Mouse (Mus musculus) natural killer cell, adult 2 months (primary cell): ENCODE data around the gene Ift172.

Source experiments
- DNase-seq, 2 experiments: peaks; one replicate each; pipeline ENCODE4 v3.0.0; 2022; ENCODE audit warnings: low spot score in 2 of 2

Ift172 gene

DNA sequence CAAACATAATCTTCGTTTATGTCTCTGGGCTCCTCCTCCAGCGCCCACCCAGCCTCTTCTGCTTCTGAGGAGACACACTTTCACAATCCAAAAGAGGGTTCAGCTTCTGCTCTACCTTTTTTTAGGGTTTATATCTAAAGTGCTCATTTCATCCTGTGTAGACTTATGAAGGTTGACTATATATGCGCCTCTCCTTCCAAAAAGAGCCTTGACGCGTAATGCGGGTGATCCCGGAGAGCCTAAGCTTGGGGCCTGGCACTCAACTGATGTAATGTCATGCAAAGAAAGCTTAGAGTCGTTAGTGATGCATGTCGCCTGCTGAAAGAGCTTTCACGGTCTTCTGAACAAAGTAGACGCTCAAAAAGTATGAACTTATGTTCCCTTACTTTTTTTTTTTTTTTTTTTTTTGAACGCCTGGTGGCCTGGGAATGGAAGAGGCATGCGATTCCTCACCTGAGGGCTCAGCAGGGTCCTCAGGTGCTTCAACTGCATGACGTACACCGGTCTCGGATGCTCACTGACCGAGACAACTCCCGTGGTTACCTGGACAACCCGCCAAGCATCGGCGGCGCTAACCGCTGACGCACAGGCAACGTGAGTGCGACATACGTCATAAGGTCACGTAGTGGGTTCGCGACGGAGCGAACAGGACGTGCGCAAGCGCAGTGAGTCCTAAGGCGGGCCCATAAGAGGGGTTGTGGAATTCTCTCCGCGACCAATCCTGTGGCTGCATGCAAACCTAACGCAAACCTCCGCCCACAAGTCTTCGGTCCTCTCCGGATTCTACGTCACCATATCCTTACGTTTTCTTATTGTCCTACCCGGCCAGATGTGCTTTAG, at the start of gene Ift172:
Gene Ift172, minus strand, starts transcription at position 596 of the 840 bp plus-strand sequence.
- peak; percentile 95 to 96 for DNase-seq

DNA sequence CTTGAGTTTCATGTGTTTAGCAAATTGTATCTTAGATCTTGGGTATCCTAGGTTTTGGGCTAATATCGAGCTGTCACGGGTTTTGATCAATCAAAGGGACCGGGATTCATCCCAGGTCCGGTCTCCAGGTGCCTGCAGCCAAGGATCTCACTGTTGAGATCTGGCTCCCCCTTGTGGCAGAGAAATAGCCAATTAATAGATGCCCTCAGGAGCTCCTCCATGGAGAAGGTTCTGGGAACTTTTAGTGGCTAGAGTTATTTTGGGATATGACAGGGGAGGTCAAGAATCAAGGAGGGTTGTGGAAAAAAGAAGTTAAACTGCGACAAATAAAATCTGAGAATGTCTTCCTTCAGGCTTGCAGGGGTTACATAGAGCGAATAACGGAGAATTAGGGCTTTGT, 37.3 kb upstream of the Ift172 start:
- DNase-seq, result peak; percentile 25 to 43

DNA sequence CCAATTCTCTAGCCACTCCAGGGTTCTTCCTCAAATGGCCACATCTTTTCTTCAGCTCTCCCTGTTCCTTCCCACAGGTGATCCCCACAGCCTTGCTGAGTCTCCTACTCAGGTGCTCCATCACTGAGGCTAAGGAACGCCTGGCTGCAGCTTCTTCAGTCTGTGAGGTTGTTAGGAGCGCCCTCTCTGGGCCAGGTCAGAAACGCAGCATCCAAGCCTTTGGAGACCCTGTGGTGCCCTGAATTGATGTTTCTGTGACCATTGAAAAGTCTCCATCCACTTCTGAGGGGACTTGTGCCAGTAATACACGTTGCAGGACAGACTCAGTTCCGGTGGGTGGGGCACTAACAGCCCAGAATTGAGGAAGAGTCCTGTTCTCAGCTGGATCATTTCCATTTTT, 35.9 kb upstream of the Ift172 start:
- peak in 1 of 2 experiments; percentile 24 for DNase-seq

DNA sequence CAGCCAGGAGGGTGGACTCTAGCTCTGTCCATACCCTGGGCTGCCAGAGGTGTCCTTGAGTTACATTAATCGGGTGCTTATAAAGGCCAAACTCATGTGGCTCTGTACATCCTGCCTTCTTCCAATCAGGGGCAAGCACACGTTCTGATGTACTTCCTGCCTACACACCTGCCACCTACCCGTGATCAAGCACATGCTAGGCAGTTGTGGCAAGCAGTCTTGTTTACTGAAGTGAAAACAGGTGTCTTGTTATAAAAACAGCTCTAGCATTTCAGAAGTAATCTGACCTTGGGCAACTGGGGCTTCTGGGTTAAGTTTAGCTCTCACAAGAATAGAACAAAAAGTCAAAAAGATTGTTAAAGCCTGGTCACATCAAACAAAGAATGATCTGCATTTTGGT, 33.2 kb upstream of the Ift172 start:
- DNase-seq, result no peak

DNA sequence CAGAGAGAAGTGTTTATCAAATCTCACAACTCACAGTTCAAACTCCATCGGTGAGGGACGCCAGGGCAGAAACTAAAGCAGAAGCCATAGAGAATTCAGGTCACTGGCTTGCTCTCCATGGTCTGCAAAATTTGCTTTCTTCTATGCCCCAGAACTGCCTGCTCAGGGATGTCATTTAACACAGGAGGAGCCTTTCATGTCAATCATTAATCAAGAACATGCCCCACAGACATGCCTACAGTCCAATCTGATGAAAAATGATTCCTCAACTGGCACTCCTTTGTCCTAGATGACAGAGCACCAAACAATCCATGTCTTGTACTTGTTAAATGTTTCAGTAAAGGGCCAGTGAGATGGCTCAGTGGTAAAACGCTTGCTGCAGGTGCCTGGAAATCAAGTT, 31.9 kb upstream of the Ift172 start:
- DNase-seq, result no peak

DNA sequence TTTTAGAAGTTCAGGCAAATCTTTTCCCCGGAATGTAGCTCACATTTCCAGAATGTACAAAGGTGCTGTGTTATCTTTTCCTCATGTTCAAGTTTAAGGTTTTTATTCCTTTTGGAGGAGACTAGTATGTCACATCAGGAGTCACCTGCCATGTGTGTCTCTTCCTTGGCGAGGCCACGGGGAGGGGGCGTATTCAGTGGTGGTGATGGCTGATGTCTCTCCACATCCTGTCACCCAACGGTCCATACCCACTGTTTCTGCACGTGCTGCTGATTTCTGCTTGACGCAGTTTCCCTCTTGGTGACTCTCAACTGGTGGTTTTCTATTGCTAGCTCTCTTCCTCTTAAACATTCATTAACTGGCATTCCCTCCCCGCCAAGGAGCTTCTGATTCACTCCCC, 21.9 kb upstream of the Ift172 start:
- DNase-seq, result no peak

DNA sequence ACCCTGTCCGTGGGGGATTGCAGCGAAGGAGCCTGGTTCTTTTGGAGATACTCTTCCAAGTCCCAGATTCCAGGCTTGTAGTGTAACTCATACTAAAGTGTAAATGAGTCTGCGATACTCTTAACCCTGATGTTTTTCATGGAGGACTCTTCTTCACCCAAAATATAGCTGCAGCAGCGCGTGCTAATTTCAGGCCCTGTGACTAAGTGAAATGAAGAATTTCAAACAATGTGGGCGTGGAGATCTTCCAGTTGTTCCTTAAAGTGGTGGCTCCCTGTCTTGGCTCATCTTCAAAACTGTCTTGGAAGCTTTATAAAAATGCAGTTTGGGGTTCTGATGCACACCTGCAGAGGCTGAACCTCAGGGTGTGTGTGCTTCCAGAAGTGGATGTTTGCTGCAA, 12.2 kb upstream of the Ift172 start:
- no peak for DNase-seq

DNA sequence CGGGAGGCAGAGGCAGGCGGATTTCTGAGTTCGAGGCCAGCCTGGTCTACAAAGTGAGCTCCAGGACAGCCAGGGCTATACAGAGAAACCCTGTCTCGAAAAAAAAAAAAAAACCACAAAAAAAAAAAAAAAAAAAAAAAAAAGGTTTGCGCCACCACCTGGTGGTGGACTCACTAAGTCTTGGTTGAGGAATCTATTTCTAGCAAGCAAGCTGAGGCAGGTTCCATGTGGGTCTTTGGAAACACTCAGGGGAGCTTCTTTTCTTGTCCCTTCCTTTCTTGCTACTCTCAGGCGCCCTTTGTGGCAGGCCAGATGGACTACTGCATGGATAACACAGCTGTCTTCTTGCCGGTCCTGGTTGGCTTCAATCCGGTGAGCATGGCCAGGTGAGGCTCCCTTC, 10.9 kb upstream of the Ift172 start:
- DNase-seq, result no peak

DNA sequence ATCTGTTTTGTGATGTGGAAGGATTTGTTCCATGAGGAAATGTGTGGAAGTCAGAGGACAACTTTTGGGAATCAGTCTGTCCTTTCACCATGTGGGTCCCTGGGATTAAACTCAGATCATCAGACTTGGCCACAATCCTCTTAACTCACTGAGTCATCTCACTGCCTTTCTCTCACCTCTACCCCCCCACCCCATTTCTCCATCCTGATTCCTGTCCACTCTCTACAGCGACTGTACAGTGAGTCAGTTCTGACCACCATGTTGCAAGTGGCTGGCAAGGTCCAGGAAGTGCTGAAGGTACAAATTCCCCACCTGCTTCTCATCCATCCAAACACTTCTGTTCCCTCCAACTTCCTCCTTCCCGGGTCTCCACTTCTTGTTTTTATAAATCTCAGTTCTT, 7.6 kb upstream of the Ift172 start:
- DNase-seq, result no peak

DNA sequence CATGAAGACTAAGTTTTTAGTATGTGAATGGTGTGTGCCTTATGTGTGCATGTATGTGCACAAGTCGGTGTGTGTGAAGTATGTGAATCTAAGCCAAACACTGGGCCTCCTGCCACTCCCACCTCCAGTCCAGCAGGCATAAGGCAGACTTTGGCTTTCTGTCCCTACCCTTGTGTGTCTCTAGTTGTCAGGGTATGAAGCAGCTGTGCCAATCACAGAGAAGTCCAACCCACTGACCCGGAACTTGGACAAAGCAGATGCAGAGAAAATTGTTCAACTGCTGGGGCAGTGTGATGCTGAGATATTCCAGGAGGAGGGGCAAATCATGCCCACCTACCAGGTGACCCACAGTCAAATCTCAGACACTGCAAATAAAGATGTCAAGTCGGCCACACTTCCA, 7.1 kb upstream of the Ift172 start:
- no peak for DNase-seq

DNA sequence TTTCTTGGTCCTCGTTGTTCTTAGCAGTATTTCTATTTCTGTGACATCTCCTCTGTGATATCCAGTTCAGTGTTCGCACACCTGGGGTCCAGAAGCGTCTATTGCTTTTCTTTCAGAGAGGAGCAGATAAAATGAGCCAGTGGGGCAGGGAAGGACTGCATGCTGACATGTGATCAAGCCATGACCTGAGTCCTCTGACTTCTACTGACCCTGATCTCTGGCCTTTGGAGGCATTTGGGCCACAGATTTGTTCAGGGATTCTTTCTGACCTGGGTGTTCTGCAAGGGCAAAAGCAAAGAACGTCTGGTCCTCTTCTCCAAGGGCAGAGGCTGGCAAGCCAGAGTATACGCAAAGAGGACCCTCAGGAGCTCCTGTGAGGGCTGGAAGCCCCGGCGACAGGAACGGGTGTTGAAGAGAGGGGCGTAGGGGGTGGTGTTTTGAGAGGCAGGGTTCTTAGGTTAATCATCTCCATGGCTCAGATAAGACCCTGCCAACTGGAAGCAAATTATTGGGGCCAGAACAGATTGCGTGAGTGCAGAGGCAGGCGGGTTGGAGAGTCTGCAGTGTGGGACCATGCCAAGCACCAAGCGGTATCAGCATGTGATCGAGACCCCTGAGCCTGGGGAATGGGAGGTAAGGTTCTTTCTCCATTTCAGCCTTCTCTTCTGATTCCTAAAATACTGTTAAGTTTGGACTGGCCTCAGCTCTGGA, 6.3 kb upstream of the Ift172 start, which contains the start of gene Gckr:
Gene Gckr, plus strand, starts transcription at position 397 of the 711 bp plus-strand sequence.
- no peak for DNase-seq

DNA sequence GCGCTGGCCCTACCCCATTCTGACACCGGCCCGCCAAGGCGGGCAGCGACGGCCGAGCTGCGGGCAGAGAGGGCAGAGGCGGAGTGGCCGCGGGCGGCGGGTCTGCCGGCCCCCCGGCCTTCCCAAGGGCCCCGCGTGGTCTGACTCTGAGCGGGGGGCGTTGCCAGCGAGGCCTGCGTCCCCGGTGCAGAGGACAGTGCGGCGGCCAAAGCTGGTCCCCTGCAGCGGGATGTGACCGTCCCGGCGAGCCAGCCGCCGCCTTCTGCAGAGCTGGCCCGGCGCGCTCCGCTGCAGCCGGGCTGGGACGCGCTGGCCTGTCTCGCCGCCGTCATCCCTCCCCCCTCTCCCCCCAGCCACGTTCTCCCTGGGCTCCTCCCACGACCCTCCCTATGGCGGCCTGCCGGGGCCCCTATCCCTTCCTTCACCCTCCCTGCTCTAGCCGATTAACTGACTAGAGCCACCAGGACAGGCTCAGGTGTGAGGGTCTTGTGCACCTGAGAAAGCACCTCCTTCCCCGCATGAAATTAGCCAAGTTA, 4.8 kb upstream of the Ift172 start, which contains the start of gene Fndc4:
Gene Fndc4, minus strand, starts transcription at position 475 of the 536 bp plus-strand sequence.
- DNase-seq, result no peak

DNA sequence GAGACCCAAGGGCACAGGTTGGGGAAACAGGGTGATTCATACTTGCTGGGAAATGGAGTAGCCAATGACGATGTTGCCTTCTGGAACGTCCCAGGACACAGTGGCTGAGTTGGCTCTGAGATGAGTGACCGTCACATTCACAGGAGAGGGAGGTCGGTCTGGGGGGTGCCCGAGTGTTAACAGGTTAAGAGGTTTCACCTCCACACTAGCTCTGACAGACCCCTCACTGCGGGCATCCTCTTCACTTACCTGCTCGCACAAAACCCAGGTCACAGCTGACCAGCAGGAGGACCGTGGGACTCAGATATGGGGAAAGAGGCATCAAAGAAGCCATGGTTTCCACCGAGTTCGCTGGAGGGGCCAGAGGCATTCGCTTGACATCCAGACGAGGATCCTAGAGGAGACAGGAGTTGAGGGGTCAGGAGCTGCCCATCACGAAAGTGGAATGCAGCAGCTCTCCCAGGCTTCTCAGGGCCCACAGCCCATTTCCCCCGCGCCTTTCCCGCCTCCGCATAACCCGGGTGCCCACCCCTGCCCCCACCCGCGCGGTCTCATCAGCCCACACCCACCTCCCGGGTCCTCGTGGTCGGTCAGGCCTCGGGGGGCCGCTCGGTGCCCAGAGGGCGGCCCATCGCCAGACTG, 4.2 kb upstream of the Ift172 start:
- DNase-seq, result no peak

DNA sequence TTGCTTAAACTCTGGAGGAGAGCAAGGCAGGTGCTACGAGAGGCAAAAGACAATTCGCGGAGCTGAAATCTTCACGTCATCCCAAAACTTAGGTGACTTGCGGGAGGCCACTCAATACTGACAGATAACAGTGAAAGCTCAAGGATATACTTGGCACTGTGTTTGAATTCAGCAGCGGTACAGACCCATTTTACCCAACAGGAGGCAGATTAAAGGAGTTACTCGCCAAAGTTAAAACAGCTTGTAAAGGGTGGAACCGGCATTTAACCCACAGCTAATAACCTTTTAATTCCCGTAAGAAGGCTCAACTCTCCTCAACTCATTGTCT, 409 bp upstream of the Ift172 start:
- DNase-seq, result no peak

DNA sequence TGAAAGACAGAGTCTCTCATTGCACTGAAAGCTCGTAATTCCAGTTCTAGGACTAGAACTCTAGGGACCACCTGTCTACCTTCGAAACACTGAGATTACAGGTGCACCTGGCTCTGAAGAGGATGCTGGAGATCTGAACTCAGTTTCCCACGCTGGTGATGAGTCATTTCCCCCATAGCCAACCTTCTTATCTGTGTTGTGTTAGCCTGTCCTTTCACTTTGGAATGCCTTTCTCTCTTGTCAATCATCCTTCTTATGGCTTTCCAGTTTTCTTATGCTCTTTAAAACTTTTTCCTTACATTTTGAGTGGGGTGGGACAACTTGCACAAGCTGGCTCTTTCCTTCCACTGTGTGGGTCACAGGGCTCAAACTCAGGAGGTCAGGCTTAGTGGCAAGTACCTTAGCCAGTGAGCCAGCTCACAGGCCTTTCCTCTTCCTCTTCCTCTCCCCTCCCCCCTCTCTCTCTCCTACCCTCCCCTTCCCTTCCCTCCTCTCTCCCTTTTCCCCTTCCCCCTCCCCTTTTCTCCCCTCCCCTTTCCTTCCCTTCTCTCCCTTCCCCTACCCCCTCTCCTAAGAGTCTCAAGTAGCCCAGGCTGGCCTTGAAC, 1.2 kb downstream of the Ift172 start:
- DNase-seq, result no peak

DNA sequence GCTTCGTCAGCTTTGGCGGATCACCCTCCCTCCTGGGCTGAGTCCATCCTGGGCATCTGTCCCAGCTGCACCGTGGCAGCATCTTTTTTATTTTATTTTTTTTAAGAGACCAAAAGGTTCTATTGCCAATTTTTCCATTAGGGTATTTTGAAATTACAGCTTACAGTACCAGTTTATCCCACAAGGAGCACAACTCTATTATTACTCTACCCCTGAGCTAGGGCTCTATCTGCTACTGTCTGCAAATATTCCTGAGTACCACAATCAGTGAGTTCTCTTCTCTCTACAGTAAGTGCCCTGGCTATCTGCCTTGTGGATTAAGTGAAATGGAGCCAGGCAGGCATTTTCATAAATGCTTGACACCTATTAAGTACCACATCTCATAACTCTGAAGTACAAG, 2.3 kb downstream of the Ift172 start:
- no peak for DNase-seq

DNA sequence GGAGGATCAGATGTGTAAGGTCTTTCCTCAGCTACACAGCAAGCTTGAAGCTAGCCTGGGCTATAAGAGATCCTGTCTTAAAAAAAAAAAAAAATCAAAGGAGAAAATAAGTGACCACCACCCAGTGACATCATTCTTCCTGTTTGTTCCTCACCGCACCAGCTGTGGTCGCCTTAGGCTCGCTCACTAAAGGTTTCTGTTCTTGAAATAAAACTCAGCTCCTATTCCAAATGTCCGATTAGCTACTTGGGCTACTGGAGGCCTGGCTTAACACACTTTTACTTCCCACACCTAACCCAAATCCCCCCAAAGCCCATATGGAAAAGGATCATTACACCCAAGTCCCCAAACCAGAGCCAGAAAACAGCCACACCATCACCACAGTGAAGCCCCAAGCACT, 2.7 kb downstream of the Ift172 start:
- DNase-seq, result peak; percentile 44 to 50

DNA sequence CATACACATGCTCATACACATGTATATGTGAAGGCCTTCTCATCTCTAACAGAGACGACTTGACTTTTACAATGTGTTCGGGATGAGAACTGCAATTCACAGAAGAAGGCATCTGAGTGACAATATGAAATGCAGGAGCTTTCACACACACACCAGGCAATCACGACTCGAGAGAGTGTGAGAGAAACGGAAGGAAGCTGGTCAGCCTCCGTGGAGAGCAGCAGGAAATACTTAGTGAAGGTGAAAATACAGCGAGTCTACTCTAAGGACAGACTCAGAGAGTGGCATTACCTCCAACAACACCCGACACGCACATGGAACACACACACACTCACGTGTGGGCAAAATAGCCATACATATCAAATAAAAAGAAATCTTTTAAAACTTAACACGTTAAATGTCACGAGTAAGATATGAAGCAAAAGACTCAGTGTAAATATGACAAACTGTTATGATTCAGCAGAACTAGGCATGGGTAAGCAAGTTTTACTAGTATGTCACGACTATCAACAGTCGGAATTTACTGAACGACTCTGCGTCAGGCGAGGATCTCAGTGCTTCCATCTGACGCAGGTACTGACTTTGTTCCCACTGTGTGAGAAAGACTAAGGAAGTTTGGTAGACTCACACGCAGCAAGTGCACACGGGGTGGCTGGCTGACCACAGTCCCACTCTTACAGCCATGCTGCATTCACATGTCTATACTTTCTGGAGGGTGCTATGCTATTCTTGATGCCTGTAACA, 11.5 kb downstream of the Ift172 start:
- peak; percentile 47 for DNase-seq

DNA sequence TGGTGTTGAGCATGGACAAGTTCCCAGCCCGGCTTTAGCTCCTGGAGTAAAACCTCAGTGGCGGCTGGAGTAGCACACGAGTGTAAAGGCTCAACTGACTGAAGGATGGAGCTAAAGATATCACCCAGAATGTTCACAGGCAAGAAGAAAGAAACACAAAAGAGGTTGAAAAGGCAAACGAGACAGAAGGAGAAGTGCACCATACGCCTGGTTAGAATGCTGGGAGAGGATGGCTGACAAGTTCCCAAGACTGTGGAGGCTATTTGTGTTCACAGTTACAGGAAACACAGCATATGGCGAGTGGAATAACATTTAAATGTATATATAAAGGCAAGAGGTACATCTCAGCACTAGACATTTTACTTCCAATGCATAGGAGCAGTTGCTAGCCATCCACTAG, 17.9 kb downstream of the Ift172 start:
- no peak for DNase-seq

DNA sequence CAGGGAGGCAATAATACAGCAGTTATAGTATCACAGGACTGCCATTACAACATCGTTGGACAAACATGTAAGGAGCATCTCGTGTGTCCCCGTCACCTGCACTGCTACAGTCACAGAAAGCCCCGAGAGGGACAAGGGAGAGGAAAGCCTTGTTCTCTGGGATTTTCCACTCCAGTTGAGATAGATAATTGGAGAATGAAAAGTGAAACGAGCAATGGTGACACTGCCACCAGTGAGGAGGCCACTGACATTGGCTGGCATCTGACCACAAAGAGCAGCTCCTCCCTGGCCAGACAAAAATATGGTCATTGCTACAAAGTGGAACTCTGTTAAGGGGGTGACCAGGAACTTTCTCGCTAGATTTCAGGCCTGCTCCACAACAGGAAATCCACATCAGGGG, 23.2 kb downstream of the Ift172 start:
- DNase-seq, result no peak

DNA sequence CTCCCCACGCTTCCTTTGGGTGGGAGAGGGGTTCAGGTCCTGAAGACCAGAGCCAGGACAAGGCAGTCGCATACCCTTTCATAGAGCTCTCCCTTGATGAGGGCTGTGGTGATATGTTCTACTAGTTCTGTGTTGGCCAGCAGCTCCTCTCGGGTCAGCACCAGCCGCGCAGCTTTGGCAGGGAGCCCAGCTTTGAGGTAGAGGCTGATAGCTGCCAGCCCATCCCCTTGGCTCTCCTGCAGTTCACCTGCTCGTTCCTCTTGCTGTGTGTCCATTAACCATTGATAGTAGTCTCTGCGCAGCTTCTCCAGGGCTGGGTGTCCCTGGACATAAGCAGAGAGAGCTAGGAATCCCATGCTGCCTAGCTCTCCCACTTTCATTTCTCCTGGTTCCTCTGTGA, 24.8 kb downstream of the Ift172 start:
- DNase-seq, result no peak
